Mouse (Mus musculus): ENCODE data around the gene Gm9732. TPM values are rescaled to one million over a fixed set of nuclear protein-coding genes. Genes with fewer than 3 reads are reported as not detected.
"Not testable (repeated sequence)": the region's sequence is repeated elsewhere in the genome, so short reads cannot be mapped to it uniquely, and the experiment has no call there.

The Gm9732 gene
- polyA plus RNA-seq, 1 experiment from 2014 or later: not detected

GRCm38 (mm10) chr14:43277468-43277867, 2.6 kb downstream of the Gm9732 start:
- H3K4me1 ChIP-seq; H3K27ac ChIP-seq; H3K36me3 ChIP-seq; H3K4me3 ChIP-seq; ATAC-seq (ENCODE audit: low FRiP score, low read depth); H3K4me2 ChIP-seq (replicated peaks); H3K9ac ChIP-seq; H3K9me3 ChIP-seq; H3K27me3 ChIP-seq: not testable (repeated sequence)
- 64% methylated on average over 2 of the region's 2 CpGs for WGBS

- H3K36me3 ChIP-seq; H3K4me2 ChIP-seq (replicated peaks); ATAC-seq (ENCODE audit: low FRiP score, low read depth); H3K9me3 ChIP-seq; H3K27me3 ChIP-seq; H3K4me1 ChIP-seq; H3K9ac ChIP-seq; H3K4me3 ChIP-seq; H3K27ac ChIP-seq: not testable (repeated sequence)
- WGBS: 77% methylated on average over 4 of the region's 4 CpGs
Observed at GRCm38 (mm10) chr14:43278146-43278545, 3.3 kb downstream of the Gm9732 start.

GRCm38 (mm10) chr14:43278681-43279080, 3.8 kb downstream of the Gm9732 start:
- WGBS: 86% methylated on average over 3 of the region's 3 CpGs
- not testable (repeated sequence) for H3K9me3 ChIP-seq; H3K4me2 ChIP-seq (replicated peaks); H3K36me3 ChIP-seq; H3K27ac ChIP-seq; H3K27me3 ChIP-seq; H3K4me1 ChIP-seq; ATAC-seq (ENCODE audit: low FRiP score, low read depth); H3K9ac ChIP-seq; H3K4me3 ChIP-seq

- 84% methylated on average over 3 of the region's 3 CpGs for WGBS
- H3K27ac ChIP-seq; H3K4me2 ChIP-seq (replicated peaks); H3K4me3 ChIP-seq; H3K36me3 ChIP-seq; H3K9ac ChIP-seq; H3K4me1 ChIP-seq; ATAC-seq (ENCODE audit: low FRiP score, low read depth); H3K9me3 ChIP-seq; H3K27me3 ChIP-seq: not testable (repeated sequence)
Observed at GRCm38 (mm10) chr14:43293503-43293902, 18.7 kb downstream of the Gm9732 start, which contains the start of gene Gm8127. Gm8127 (minus strand) TSS chr14:43293832.

- not testable (repeated sequence) for ATAC-seq (ENCODE audit: low FRiP score, low read depth); H3K4me3 ChIP-seq; H3K4me1 ChIP-seq; H3K27ac ChIP-seq; H3K9me3 ChIP-seq; H3K36me3 ChIP-seq; H3K27me3 ChIP-seq; H3K9ac ChIP-seq; H3K4me2 ChIP-seq (replicated peaks)
Observed at GRCm38 (mm10) chr14:43319516-43319915, 44.7 kb downstream of the Gm9732 start.

GRCm38 (mm10) chr14:43328603-43329002, 53.8 kb downstream of the Gm9732 start:
- not testable (repeated sequence) for ATAC-seq (ENCODE audit: low FRiP score, low read depth); H3K27me3 ChIP-seq; H3K4me1 ChIP-seq; H3K9me3 ChIP-seq; H3K4me3 ChIP-seq; H3K9ac ChIP-seq; H3K27ac ChIP-seq; H3K4me2 ChIP-seq (replicated peaks); H3K36me3 ChIP-seq
- 75% methylated on average over 2 of the region's 2 CpGs for WGBS

GRCm38 (mm10) chr14:43331362-43331880, 56.6 kb downstream of the Gm9732 start:
- not testable (repeated sequence) for H3K4me1 ChIP-seq; H3K4me2 ChIP-seq (replicated peaks); H3K4me3 ChIP-seq; H3K9me3 ChIP-seq; H3K9ac ChIP-seq; H3K36me3 ChIP-seq; ATAC-seq (ENCODE audit: low FRiP score, low read depth); H3K27ac ChIP-seq; H3K27me3 ChIP-seq
- WGBS: 95% methylated on average over 11 of the region's 11 CpGs

GRCm38 (mm10) chr14:43337646-43338045, 62.8 kb downstream of the Gm9732 start:
- not testable (repeated sequence) for ATAC-seq (ENCODE audit: low FRiP score, low read depth); H3K4me2 ChIP-seq (replicated peaks); H3K4me3 ChIP-seq; H3K36me3 ChIP-seq; H3K9me3 ChIP-seq; H3K4me1 ChIP-seq; H3K27ac ChIP-seq; H3K9ac ChIP-seq; H3K27me3 ChIP-seq
- 72% methylated on average over 1 of the region's 1 CpGs for WGBS

- not testable (repeated sequence) for H3K27me3 ChIP-seq; H3K4me2 ChIP-seq (replicated peaks); H3K9me3 ChIP-seq; H3K27ac ChIP-seq; H3K9ac ChIP-seq; H3K4me3 ChIP-seq; ATAC-seq (ENCODE audit: low FRiP score, low read depth); H3K36me3 ChIP-seq; H3K4me1 ChIP-seq
Observed at GRCm38 (mm10) chr14:43347711-43348110, 72.9 kb downstream of the Gm9732 start, which contains the start of gene 1700001F09Rik. 1700001F09Rik (minus strand) TSS chr14:43347811.

GRCm38 (mm10) chr14:43352944-43353343, 78.1 kb downstream of the Gm9732 start:
- not testable (repeated sequence) for H3K36me3 ChIP-seq; H3K4me3 ChIP-seq; ATAC-seq (ENCODE audit: low FRiP score, low read depth); H3K27me3 ChIP-seq; H3K4me2 ChIP-seq (replicated peaks); H3K9ac ChIP-seq; H3K27ac ChIP-seq; H3K9me3 ChIP-seq; H3K4me1 ChIP-seq
- 88% methylated on average over 1 of the region's 2 CpGs for whole genome bisulfite sequencing

Other genes with a start within 250 kb of the Gm9732 start
- gene Gm8094, start 198.4 kb upstream of the Gm9732 start, polyA plus RNA-seq (2015; fragmentation: Nextera tagmentation; extraction: Ambion mirVana): not detected in 2 replicates
- gene Gm8104, start 174.4 kb upstream of the Gm9732 start, polyA plus RNA-seq (2015; fragmentation: Nextera tagmentation; extraction: Ambion mirVana): 0.08 TPM in 1 of 2 replicates, not detected in the other
- gene Gm7233, start 95.2 kb upstream of the Gm9732 start, polyA plus RNA-seq (2015; fragmentation: Nextera tagmentation; extraction: Ambion mirVana): not detected in 2 replicates
- gene Gm8122, start 39.7 kb upstream of the Gm9732 start, polyA plus RNA-seq (2015; fragmentation: Nextera tagmentation; extraction: Ambion mirVana): not detected in 2 replicates
- not detected in 2 replicates for gene Gm8126, start 16.4 kb upstream of the Gm9732 start, polyA plus RNA-seq (2015; fragmentation: Nextera tagmentation; extraction: Ambion mirVana)
- not detected in 2 replicates for gene Gm8127, start 18.8 kb downstream of the Gm9732 start, polyA plus RNA-seq (2015; fragmentation: Nextera tagmentation; extraction: Ambion mirVana)
- not detected in 2 replicates for gene 1700001F09Rik, start 72.8 kb downstream of the Gm9732 start, polyA plus RNA-seq (2015; fragmentation: Nextera tagmentation; extraction: Ambion mirVana)
- not detected in 2 replicates for gene Gm8138, start 141.3 kb downstream of the Gm9732 start, polyA plus RNA-seq (2015; fragmentation: Nextera tagmentation; extraction: Ambion mirVana)

Data from limb, embryonic 13.5 days (tissue).